Mouse (Mus musculus): ENCODE measurements around the gene Cdhr2.

Gene Cdhr2

GRCm38 (mm10) chr13:54701243-54701642 lies at the start of gene Cdhr2:
TSS of gene Cdhr2 (plus strand) at chr13:54701461.
- no peak for DNase-seq (ENCODE audit: low spot score)

GRCm38 (mm10) chr13:54660877-54661276 lies 40.4 kb upstream of the Cdhr2 start:
- DNase-seq (ENCODE audit: low spot score) = no peak

- no peak for DNase-seq (ENCODE audit: low spot score)
Observed at GRCm38 (mm10) chr13:54661358-54661757, 39.9 kb upstream of the Cdhr2 start.

- DNase-seq (ENCODE audit: low spot score) = no peak
Observed at GRCm38 (mm10) chr13:54663999-54664398, 37.3 kb upstream of the Cdhr2 start.

- DNase-seq (ENCODE audit: low spot score) = no peak
Observed at GRCm38 (mm10) chr13:54664509-54664908, 36.8 kb upstream of the Cdhr2 start.

GRCm38 (mm10) chr13:54665062-54665461 lies 36.2 kb upstream of the Cdhr2 start:
- no peak for DNase-seq (ENCODE audit: low spot score)

- no peak for DNase-seq (ENCODE audit: low spot score)
Observed at GRCm38 (mm10) chr13:54670491-54670890, 30.8 kb upstream of the Cdhr2 start.

GRCm38 (mm10) chr13:54675895-54676590 lies 25.2 kb upstream of the Cdhr2 start:
- DNase-seq (ENCODE audit: low spot score) = no peak

GRCm38 (mm10) chr13:54678263-54678662 lies 23.0 kb upstream of the Cdhr2 start:
- no peak for DNase-seq (ENCODE audit: low spot score)

- DNase-seq (ENCODE audit: low spot score) = no peak
Observed at GRCm38 (mm10) chr13:54680184-54680853, 20.9 kb upstream of the Cdhr2 start.

GRCm38 (mm10) chr13:54681291-54681690 lies 20.0 kb upstream of the Cdhr2 start:
- no peak for DNase-seq (ENCODE audit: low spot score)

GRCm38 (mm10) chr13:54683301-54683700 lies 18.0 kb upstream of the Cdhr2 start:
- no peak for DNase-seq (ENCODE audit: low spot score)

- DNase-seq (ENCODE audit: low spot score) = no peak
Observed at GRCm38 (mm10) chr13:54684140-54684896, 16.9 kb upstream of the Cdhr2 start.

GRCm38 (mm10) chr13:54685174-54685573 lies 16.1 kb upstream of the Cdhr2 start:
- peak; percentile 31 for DNase-seq (ENCODE audit: low spot score)

GRCm38 (mm10) chr13:54686139-54687053 lies 14.9 kb upstream of the Cdhr2 start:
- no peak for DNase-seq (ENCODE audit: low spot score)

- DNase-seq (ENCODE audit: low spot score) = peak; percentile 57
Observed at GRCm38 (mm10) chr13:54687096-54687495, 14.2 kb upstream of the Cdhr2 start.

GRCm38 (mm10) chr13:54687575-54688424 lies 13.5 kb upstream of the Cdhr2 start:
- DNase-seq (ENCODE audit: low spot score) = peak; percentile 96

GRCm38 (mm10) chr13:54690151-54690740 lies 11.0 kb upstream of the Cdhr2 start:
- DNase-seq (ENCODE audit: low spot score) = no peak

- DNase-seq (ENCODE audit: low spot score) = no peak
Observed at GRCm38 (mm10) chr13:54691737-54692136, 9.5 kb upstream of the Cdhr2 start.

All from ovary, postnatal 14 days (tissue).